In the genomic region with DNA sequence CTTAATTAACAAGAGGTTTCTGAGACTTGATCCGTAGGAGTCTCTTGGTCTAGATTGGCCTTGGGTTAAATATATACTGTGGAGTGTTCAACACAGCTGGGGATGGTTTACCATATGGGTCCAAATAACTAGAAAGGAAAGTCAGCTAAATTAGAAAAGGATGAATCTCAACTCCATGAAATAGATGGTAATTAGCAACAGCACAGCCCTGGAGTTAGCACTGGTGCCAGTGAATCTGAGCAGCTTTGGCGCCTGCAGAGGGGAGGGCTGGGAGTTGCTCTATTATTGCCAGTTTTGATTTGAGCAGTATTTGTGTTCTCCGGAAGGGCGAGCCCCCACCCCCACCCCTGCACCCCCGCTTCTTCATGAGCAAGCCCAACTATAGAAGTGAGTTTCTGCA, we compare ENCODE assay signal across 11 mouse cellular contexts. TPM values are rescaled to one million over a fixed set of nuclear protein-coding genes. Genes with fewer than 3 reads are reported as not detected.
DNase-seq lines count a peak whose midpoint lies in the region; ATAC-seq and TF ChIP-seq lines count a peak whose summit lies in the region.
"Had no signal": no experiment of that assay in that cellular context is flagged by ENCODE, and none has a peak within 500 bp of the region (broad histone marks: within the 10 kb centered on the region; RNA-seq: fewer than 3 reads in every experiment).

No protein-coding gene starts in this region.

- H3K27me3 ChIP-seq in hindbrain, embryonic 13.5 days, result no peaks in the 10 kb centered on the region
- H3K27me3 ChIP-seq in hindbrain, postnatal 0 days (ENCODE audit: insufficient read depth, low read length), result no peaks in the 10 kb centered on the region
- no peaks in the 10 kb centered on the region for H3K27me3 ChIP-seq in embryonic facial prominence, embryonic 11.5 days (ENCODE audit: control insufficient read depth, insufficient read depth, low read length)
- no peaks in the 10 kb centered on the region for H3K27me3 ChIP-seq in limb, embryonic 13.5 days

- H3K36me3 ChIP-seq in hindbrain, embryonic 13.5 days, result no peaks in the 10 kb centered on the region
- H3K36me3 ChIP-seq in hindbrain, postnatal 0 days (ENCODE audit: insufficient read depth, low read length), result no peaks in the 10 kb centered on the region
- no peaks in the 10 kb centered on the region for H3K36me3 ChIP-seq in embryonic facial prominence, embryonic 11.5 days (replicated peaks; ENCODE audit: control insufficient read depth, insufficient read depth, low read depth, low read length)
- peaks cover 49% of the 10 kb centered on the region for H3K36me3 ChIP-seq in limb, embryonic 13.5 days

- no peak overlapping the region for H3K4me3 ChIP-seq in hindbrain, embryonic 13.5 days
- H3K4me3 ChIP-seq in hindbrain, postnatal 0 days (ENCODE audit: low read length), result no peak overlapping the region
- no peak overlapping the region for H3K4me3 ChIP-seq in embryonic facial prominence, embryonic 11.5 days (ENCODE audit: low read depth, low read length)
- no peak overlapping the region for H3K4me3 ChIP-seq in limb, embryonic 13.5 days
- H3K4me3 ChIP-seq: megakaryocyte, embryonic 14.5 days had no signal

- no peak overlapping the region for H3K9ac ChIP-seq in hindbrain, embryonic 13.5 days
- H3K9ac ChIP-seq in hindbrain, postnatal 0 days (replicated peaks; ENCODE audit: low read length), result no peak overlapping the region
- H3K9ac ChIP-seq in embryonic facial prominence, embryonic 11.5 days (replicated peaks; ENCODE audit: low read length), result no peak overlapping the region
- H3K9ac ChIP-seq in limb, embryonic 13.5 days, result no peak overlapping the region

- peak overlapping the region; percentile 30; the same call in 1 of the 2 replicates for H3K27ac ChIP-seq in hindbrain, embryonic 13.5 days
- no peak overlapping the region for H3K27ac ChIP-seq in hindbrain, postnatal 0 days
- peak overlapping the region; percentile 63 for H3K27ac ChIP-seq in embryonic facial prominence, embryonic 11.5 days (replicated peaks; ENCODE audit: low read depth, low read length)
- H3K27ac ChIP-seq in limb, embryonic 13.5 days, result peak overlapping the region; percentile 84

- no peak for ATAC-seq in hindbrain, embryonic 13.5 days (ENCODE audit: low FRiP score)
- no peak for ATAC-seq in hindbrain, postnatal 0 days
- 0 out of 2 replicates have a peak, but pooled peaks have one; percentile 9 for ATAC-seq in embryonic facial prominence, embryonic 11.5 days (replicated peaks; ENCODE audit: insufficient number of reproducible peaks, low FRiP score, low TSS enrichment, low read depth)
- no peak for ATAC-seq in limb, embryonic 13.5 days (ENCODE audit: low FRiP score, low read depth)
- no peak for ATAC-seq in megakaryocyte progenitor cell, adult 5-6 weeks (replicated peaks; ENCODE audit: poor library complexity)

- WGBS in hindbrain, embryonic 13.5 days, result 70% methylated on average over 5 of the region's 5 CpGs
- WGBS in hindbrain, postnatal 0 days, result 43% methylated on average over 5 of the region's 5 CpGs
- 41% methylated on average over 5 of the region's 5 CpGs for WGBS in embryonic facial prominence, embryonic 11.5 days
- WGBS in limb, embryonic 13.5 days, result 15% methylated on average over 5 of the region's 5 CpGs

- TF ChIP-seq POLR2A in brain, embryonic 14.5 days (IDR thresholded peaks at IDR 0.05; ENCODE audit: borderline replicate concordance, extremely low read depth, insufficient read depth, insufficient read length, poor library complexity, severe bottlenecking), result no peak

- DNase-seq in hindbrain, postnatal 0 days (ENCODE audit: low spot score), result no peak
- DNase-seq in brain, embryonic 14.5 days (ENCODE audit: low read depth), result peak; percentile 48
- DNase-seq in embryonic facial prominence, embryonic 11.5 days (ENCODE audit: low spot score), result peak; percentile 57
- DNase-seq in layer of hippocampus, adult 11-12 months (ENCODE audit: low spot score), result no peak
- DNase-seq: adrenal gland, postnatal 36 days; cerebellum, adult 8-10 months had no signal

- no peaks in the 10 kb centered on the region for H3K9me3 ChIP-seq in hindbrain, embryonic 13.5 days
- H3K9me3 ChIP-seq in hindbrain, postnatal 0 days (ENCODE audit: low read length), result no peaks in the 10 kb centered on the region
- H3K9me3 ChIP-seq in embryonic facial prominence, embryonic 11.5 days (replicated peaks; ENCODE audit: control insufficient read depth, low read length), result no peaks in the 10 kb centered on the region
- no peaks in the 10 kb centered on the region for H3K9me3 ChIP-seq in limb, embryonic 13.5 days
- H3K9me3 ChIP-seq: megakaryocyte, embryonic 14.5 days had no signal

- no peak overlapping the region for H3K4me2 ChIP-seq in hindbrain, embryonic 13.5 days
- no peak overlapping the region for H3K4me2 ChIP-seq in hindbrain, postnatal 0 days (ENCODE audit: low read depth, low read length)
- no peak overlapping the region for H3K4me2 ChIP-seq in embryonic facial prominence, embryonic 11.5 days (ENCODE audit: low read depth, low read length)
- peak overlapping the region; percentile 46 for H3K4me2 ChIP-seq in limb, embryonic 13.5 days (replicated peaks)
- H3K4me2 ChIP-seq: liver, embryonic 11.5 days had no signal

- H3K4me1 ChIP-seq in hindbrain, embryonic 13.5 days (replicated peaks), result peaks cover 35% of the 10 kb centered on the region
- H3K4me1 ChIP-seq in hindbrain, postnatal 0 days (ENCODE audit: insufficient read depth, low read length), result peaks cover 11% of the 10 kb centered on the region; the same call in 1 of the 2 replicates
- peaks cover 10% of the 10 kb centered on the region for H3K4me1 ChIP-seq in embryonic facial prominence, embryonic 11.5 days (ENCODE audit: control insufficient read depth, insufficient read depth, low read length)
- peaks cover 68% of the 10 kb centered on the region for H3K4me1 ChIP-seq in limb, embryonic 13.5 days

- TF ChIP-seq CTCF in hindbrain, postnatal 0 days (IDR thresholded peaks at IDR 0.05; ENCODE audit: low read depth), result no peak
- no peak for TF ChIP-seq CTCF in brain, embryonic 14.5 days (IDR thresholded peaks at IDR 0.05; ENCODE audit: borderline replicate concordance, extremely low read depth, insufficient read depth, insufficient read length)

RNA-seq across cellular contexts. Expression of a gene that starts 16.9 kb away (rescaled TPM):
- polyA plus RNA-seq in hindbrain, embryonic 13.5 days (2015; fragmentation: Nextera tagmentation; extraction: Ambion mirVana), result 187 TPM in 2 replicates
- total RNA-seq in hindbrain, postnatal 0 days (2014; rRNA removed), result 69.6 and 73.4 TPM in 2 replicates
- polyA plus RNA-seq in hindbrain, postnatal 0 days (2015; fragmentation: Nextera tagmentation; extraction: Ambion mirVana), result 107 and 108 TPM in 2 replicates
- 93.5 and 132 TPM in 2 replicates for polyA plus RNA-seq in brain, embryonic 14.5 days (2012; rRNA removed)
- 288 and 316 TPM in 2 replicates for polyA plus RNA-seq in embryonic facial prominence, embryonic 11.5 days (2014; fragmentation: Nextera tagmentation; extraction: Ambion mirVana)
- polyA plus RNA-seq in limb, embryonic 13.5 days (2015; fragmentation: Nextera tagmentation; extraction: Ambion mirVana), result 691 and 735 TPM in 2 replicates
- total RNA-seq in megakaryocyte progenitor cell, adult 5-6 weeks (2015), result 111 and 140 TPM in 2 replicates
- 74.3 and 112 TPM in 2 replicates for total RNA-seq in megakaryocyte progenitor cell, adult 5-6 weeks (2017)

Comparison
In these comparisons a context has a peak if more than half of its experiments do, and no peak if none do; other contexts are left out.
1. DNase-seq: peak in brain, embryonic 14.5 days (single experiment) and embryonic facial prominence, embryonic 11.5 days (single experiment); none in hindbrain, postnatal 0 days (single experiment) and layer of hippocampus, adult 11-12 months (single experiment).